Mouse (Mus musculus) stomach, embryonic 16.5 days (tissue): ENCODE measurements around the gene Gna15. TPM values are rescaled to one million over a fixed set of nuclear protein-coding genes. Genes with fewer than 3 reads are reported as not detected.

Experiments
- ATAC-seq: fragments of 200-750 bp; cut with Nextera tagmentation; 2 replicates; pipeline ENCODE4 v1.8.0; 2017; ENCODE audit warnings: moderate number of reproducible peaks, moderate TSS enrichment; ENCODE audit not compliant: insufficient read depth, low FRiP score
- H3K27ac ChIP-seq: fragments of 300-500 bp; sonication (generic); 2 replicates; pipeline ENCODE4 v1.5.1; 2014; ENCODE audit warnings: low read length
- H3K27me3 ChIP-seq: fragments of 300-500 bp; sonication (generic); 2 replicates; pipeline ENCODE4 v1.6.1; 2014; ENCODE audit warnings: low read length, control low read depth, mixed read lengths; ENCODE audit not compliant: control insufficient read depth, insufficient read depth
- H3K36me3 ChIP-seq: fragments of 300-500 bp; sonication (generic); 2 replicates; pipeline ENCODE4 v1.6.1; 2014; ENCODE audit warnings: low read length; ENCODE audit not compliant: control insufficient read depth, insufficient read depth
- H3K4me1 ChIP-seq: fragments of 300-500 bp; sonication (generic); 2 replicates; pipeline ENCODE4 v1.6.1; 2014; ENCODE audit warnings: low read length, control low read depth, mixed read lengths; ENCODE audit not compliant: control insufficient read depth, insufficient read depth
- H3K4me2 ChIP-seq: fragments of 300-500 bp; sonication (generic); 2 replicates; pipeline ENCODE4 v1.6.1; 2014; ENCODE audit warnings: low read depth, low read length, mixed read lengths
- H3K4me3 ChIP-seq: fragments of 300-500 bp; sonication (generic); replicated peaks from 2 replicates; pipeline ENCODE4 v1.5.1; 2014; ENCODE audit warnings: mild to moderate bottlenecking, low read length
- H3K9ac ChIP-seq: fragments of 300-500 bp; sonication (generic); 2 replicates; pipeline ENCODE4 v1.6.1; 2014; ENCODE audit warnings: low read length
- H3K9me3 ChIP-seq: fragments of 300-500 bp; sonication (generic); replicated peaks from 2 replicates; pipeline ENCODE4 v1.6.1; 2016; ENCODE audit warnings: low read length, control low read depth; ENCODE audit not compliant: control insufficient read depth
- WGBS: fragments of 180-500 bp; shearing (Covaris S2); extraction: QIAGEN DNeasy Blood & Tissue Kit; methylation state at CpG from one replicate; pipeline ENCODE4 v1.1.7; 2014; 5-methylcytosine and 5-hydroxymethylcytosine counted together
- polyA plus RNA-seq: library from polyadenylated mRNA; unstranded; fragments of >200 nt; fragmentation: Nextera tagmentation; extraction: Ambion mirVana; gene quantifications from 2 replicates; pipeline ENCODE4 v1.2.1, GENCODE M21; 2015

Gene Gna15
- polyA plus RNA-seq, 1 experiment from 2014 or later: 9.0 TPM

DNA sequence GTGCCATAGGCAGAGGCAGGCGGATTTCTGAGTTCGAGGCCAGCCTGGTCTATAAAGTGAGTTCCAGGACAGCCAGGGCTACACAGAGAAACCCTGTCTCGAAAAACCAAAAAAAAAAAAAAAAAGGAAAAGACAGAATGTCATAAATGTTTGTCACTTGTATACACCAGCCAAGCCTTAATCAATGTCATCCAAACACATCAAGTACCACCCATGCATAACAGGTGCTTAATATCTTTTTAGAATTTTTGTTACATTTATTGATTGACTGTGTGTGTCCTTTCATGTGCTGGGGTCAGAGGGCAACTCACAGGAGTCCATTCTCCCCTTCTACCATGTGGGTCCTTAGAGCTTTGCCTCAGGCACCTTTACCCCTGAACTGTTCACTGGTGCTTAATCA lies 24.0 kb downstream of the Gna15 start, which contains the start of gene S1pr4:
Gene S1pr4 (minus strand): TSS at position 101 of the 400 bp plus-strand sequence.
- H3K36me3 ChIP-seq: no peaks in the 10 kb centered on the region
- ATAC-seq: no peak
- H3K4me1 ChIP-seq: peaks cover 11% of the 10 kb centered on the region
- peaks cover 6% of the 10 kb centered on the region; the same call in 1 of the 2 replicates for H3K27me3 ChIP-seq
- H3K4me2 ChIP-seq: no peak within 1 kb of the TSS
- no peaks in the 10 kb centered on the region for H3K9me3 ChIP-seq
- WGBS: 71% methylated on average over 3 of the region's 3 CpGs
- no peak within 1 kb of the TSS for H3K27ac ChIP-seq
- H3K4me3 ChIP-seq: no peak within 1 kb of the TSS
- peak within 1 kb of the TSS; percentile 42 for H3K9ac ChIP-seq

- Histone ChIP-seq H3K4me3 (no peak overlapping the region), H3K27ac (no peak overlapping the region)
- 68% methylated on average over 23 of the region's 23 CpGs for WGBS
Measured at GRCm38 (mm10) chr10:81499250-81499901, 24.6 kb downstream of the Gna15 start.

DNA sequence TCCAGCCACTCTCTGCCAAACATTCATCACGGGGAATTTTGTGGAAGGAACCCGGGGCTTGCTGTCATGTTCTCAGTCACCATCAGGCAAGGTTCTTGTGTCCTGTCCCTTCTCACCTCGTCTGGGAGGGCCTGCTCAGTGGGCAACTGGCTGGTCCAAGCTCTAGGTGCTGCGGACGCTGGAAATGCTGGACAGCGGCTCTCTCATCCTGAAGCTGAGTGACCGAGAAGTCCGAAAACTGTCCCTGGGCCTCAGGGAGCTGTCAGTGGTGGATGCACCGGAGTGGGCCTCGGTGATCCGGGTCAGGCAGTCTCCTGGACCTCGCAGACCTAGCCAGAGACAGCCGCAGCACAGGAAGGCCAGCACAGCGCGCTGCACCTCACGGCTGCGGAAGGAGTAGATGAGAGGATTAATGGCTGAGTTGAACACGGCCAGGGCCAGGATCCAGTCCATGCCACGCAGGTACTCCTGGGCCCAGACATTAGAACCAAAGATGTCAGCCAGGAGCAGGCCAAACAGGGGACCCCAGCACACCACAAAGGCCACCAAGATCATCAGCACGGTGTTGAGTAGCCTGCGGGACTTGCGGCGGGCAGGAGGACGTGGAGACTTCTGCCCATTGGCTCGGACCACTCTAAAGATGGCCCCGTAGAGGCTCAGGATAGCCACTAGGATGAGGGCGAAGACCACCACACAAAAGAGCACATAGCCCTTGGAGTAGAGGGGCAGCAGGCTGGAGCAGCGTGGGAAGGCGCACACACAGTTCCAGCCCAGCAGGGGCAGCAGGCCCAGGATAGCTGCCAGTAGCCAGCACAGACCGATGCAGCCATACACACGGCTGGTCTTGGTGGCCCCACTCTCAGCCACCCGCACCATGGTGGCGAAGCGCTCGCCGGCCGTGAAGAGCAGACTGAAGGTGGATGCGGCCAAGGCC lies 25.4 kb downstream of the Gna15 start:
- ATAC-seq: no peak
- peaks cover 23% of the 10 kb centered on the region for H3K4me1 ChIP-seq
- 81% methylated on average over 38 of the region's 38 CpGs for WGBS
- H3K9ac ChIP-seq: peak overlapping the region; percentile 42
- H3K4me2 ChIP-seq: no peak overlapping the region
- no peak overlapping the region for H3K27ac ChIP-seq
- peaks cover 6% of the 10 kb centered on the region; the same call in 1 of the 2 replicates for H3K27me3 ChIP-seq
- no peaks in the 10 kb centered on the region for H3K9me3 ChIP-seq
- no peak overlapping the region for H3K4me3 ChIP-seq
- no peaks in the 10 kb centered on the region for H3K36me3 ChIP-seq

More at GRCm38 (mm10) chr10:81499250-81499901, 24.6 kb downstream of the Gna15 start:
- Histone ChIP-seq H3K9ac (peak overlapping the region; percentile 42), H3K4me1 (peaks cover 18% of the 10 kb centered on the region), H3K36me3 (no peaks in the 10 kb centered on the region), H3K27me3 (peaks cover 6% of the 10 kb centered on the region; the same call in 1 of the 2 replicates), H3K9me3 (no peaks in the 10 kb centered on the region), H3K4me2 (no peak overlapping the region)
- ATAC-seq: no peak

DNA sequence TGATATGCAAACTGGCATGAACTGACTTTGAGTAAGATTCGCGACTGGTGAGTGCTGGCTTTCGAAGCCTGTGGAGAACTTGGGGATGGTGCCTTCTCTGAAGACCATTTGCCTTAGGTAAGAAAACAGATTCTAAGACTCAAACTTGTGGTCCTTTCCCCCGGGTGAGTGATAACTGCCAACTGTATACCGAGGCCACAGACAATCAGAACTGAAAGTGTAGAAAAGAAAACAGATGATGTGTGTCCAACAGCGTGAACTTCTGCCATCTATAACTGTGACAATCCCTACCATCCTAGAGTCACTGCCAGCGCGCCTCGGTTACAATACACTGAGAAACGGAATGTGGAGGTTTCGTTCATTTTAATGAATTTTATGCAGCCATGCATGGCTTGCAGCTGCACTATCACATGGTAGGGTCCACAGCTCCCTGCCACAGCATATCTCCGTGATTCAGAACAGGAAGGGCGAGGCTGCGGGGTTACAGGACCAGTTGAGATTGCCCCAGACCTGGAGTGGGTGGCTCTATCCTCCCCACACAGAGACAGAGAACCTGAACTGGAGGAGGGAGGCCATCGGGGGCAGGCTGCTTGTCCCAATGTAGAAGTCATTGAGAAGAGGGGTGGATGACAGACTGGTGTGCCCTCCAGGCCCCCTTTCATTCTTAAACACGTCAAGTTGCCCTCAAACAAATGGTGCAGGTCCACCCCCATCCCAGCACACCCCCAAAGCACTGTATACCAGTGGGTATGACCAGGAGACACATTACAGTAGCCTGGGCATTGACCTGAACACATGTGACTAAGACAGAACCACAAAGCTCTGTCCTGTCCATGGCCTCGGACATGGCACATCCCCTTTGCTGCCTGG lies 26.4 kb downstream of the Gna15 start:
- ATAC-seq: no peak
- H3K9ac ChIP-seq: no peak overlapping the region
- WGBS: 77% methylated on average over 17 of the region's 17 CpGs
- H3K4me3 ChIP-seq: no peak overlapping the region; the same call in 1 of the 2 replicates
- H3K4me1 ChIP-seq: peaks cover 20% of the 10 kb centered on the region
- H3K36me3 ChIP-seq: peaks cover 5% of the 10 kb centered on the region
- H3K27ac ChIP-seq: no peak overlapping the region
- H3K9me3 ChIP-seq: no peaks in the 10 kb centered on the region
- H3K27me3 ChIP-seq: no peaks in the 10 kb centered on the region
- 0 out of 2 replicates have a peak overlapping the region, but pooled peaks have one; percentile 53 for H3K4me2 ChIP-seq

GRCm38 (mm10) chr10:81496969-81497368 lies 27.1 kb downstream of the Gna15 start:
- H3K4me2 ChIP-seq: peak overlapping the region; percentile 53
- H3K4me3 ChIP-seq: peak overlapping the region; percentile 88
- H3K9me3 ChIP-seq: no peaks in the 10 kb centered on the region
- peaks cover 17% of the 10 kb centered on the region for H3K4me1 ChIP-seq
- H3K27me3 ChIP-seq: no peaks in the 10 kb centered on the region
- no peak for ATAC-seq
- no peak overlapping the region for H3K27ac ChIP-seq
- peak overlapping the region; percentile 64; the same call in 1 of the 2 replicates for H3K9ac ChIP-seq
- H3K36me3 ChIP-seq: peaks cover 11% of the 10 kb centered on the region
- 26% methylated on average over 4 of the region's 4 CpGs for WGBS

- H3K4me1 ChIP-seq: peaks cover 17% of the 10 kb centered on the region
- peaks cover 14% of the 10 kb centered on the region for H3K36me3 ChIP-seq
- no peaks in the 10 kb centered on the region for H3K27me3 ChIP-seq
- H3K4me2 ChIP-seq: peak within 1 kb of the TSS; percentile 95
- ATAC-seq: peak; percentile 95
- H3K9ac ChIP-seq: peak within 1 kb of the TSS; percentile 87
- H3K27ac ChIP-seq: peak within 1 kb of the TSS; percentile 83
- no peaks in the 10 kb centered on the region for H3K9me3 ChIP-seq
- peak within 1 kb of the TSS; percentile 88 for H3K4me3 ChIP-seq
- WGBS: under 1% methylated on average over 45 of the region's 45 CpGs
Measured at GRCm38 (mm10) chr10:81496264-81496901, 27.6 kb downstream of the Gna15 start, which contains the start of gene Ncln. Ncln (minus strand) TSS chr10:81496392.

GRCm38 (mm10) chr10:81495616-81496263 lies 28.3 kb downstream of the Gna15 start:
- Histone ChIP-seq H3K9ac (peak overlapping the region; percentile 87), H3K4me2 (peak overlapping the region; percentile 95), H3K9me3 (no peaks in the 10 kb centered on the region), H3K4me1 (peaks cover 17% of the 10 kb centered on the region), H3K36me3 (peaks cover 14% of the 10 kb centered on the region), H3K4me3 (peak overlapping the region; percentile 88), H3K27ac (peak overlapping the region; percentile 61; the same call in 1 of the 2 replicates), H3K27me3 (no peaks in the 10 kb centered on the region)
- peak; percentile 9; the same call in 1 of the 2 replicates for ATAC-seq
- 1% methylated on average over 41 of the region's 41 CpGs for WGBS

DNA sequence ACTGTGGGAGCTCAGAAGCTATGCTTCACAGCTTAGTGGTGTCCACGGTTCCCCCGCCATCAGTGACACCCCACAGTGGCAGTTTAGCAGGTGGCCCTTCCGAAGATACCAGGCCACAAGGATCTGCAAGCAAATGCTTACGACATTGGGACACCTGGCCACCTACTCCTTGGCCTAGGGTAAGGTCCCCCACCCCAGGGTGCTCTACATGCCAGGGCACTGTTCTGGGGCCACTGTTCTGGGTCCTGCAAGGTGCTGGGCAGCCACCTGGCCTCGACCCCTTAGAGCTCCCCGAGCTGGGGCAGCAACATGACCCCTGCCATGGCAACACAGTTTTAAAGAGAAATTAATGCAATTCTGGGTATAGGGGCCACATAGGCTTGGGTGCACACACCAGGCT lies 28.9 kb downstream of the Gna15 start:
- peaks cover 14% of the 10 kb centered on the region for H3K36me3 ChIP-seq
- H3K9me3 ChIP-seq: no peaks in the 10 kb centered on the region
- peak overlapping the region; percentile 88 for H3K4me3 ChIP-seq
- peak overlapping the region; percentile 95 for H3K4me2 ChIP-seq
- no peak for ATAC-seq
- H3K27me3 ChIP-seq: no peaks in the 10 kb centered on the region
- 64% methylated on average over 6 of the region's 6 CpGs for WGBS
- H3K27ac ChIP-seq: no peak overlapping the region; the same call in 1 of the 2 replicates
- peaks cover 17% of the 10 kb centered on the region for H3K4me1 ChIP-seq
- H3K9ac ChIP-seq: peak overlapping the region; percentile 87
